Mouse (Mus musculus): ENCODE measurements around the gene Kin.

- TF ChIP-seq CTCF (IDR thresholded peaks at IDR 0.05) (no peak), EP300 (IDR thresholded peaks at IDR 0.05) (no peak)
Measured at GRCm38 (mm10) chr2:10049456-10049855, 30.9 kb upstream of the Kin start.

All from lung, postnatal 0 days (tissue).